Mouse (Mus musculus): ENCODE measurements around the gene Polr3h. TPM values are rescaled to one million over a fixed set of nuclear protein-coding genes. Genes with fewer than 3 reads are reported as not detected.

Polr3h gene
- polyA plus RNA-seq, 1 experiment from 2014 or later = 103 TPM

DNA sequence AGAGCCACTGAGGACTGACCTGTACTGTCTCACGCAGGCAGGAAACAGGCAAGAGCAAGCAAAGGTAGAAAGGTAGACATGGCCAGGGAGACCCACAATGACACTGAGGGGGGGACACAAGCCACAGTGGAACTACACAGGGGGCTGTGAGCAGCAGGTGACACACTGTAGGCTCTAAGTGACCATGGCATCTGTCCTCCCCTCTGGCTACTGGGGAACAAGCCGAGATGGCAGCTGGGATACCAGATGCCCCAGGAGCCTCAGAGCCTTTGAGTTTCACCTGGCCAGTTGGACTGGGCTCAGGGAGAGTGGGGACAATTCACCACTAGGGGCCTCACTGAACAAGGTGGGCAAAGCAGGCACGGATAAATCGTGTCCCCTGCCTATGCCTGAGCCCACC, 26.3 kb upstream of the Polr3h start:
- Histone ChIP-seq H3K27ac (ENCODE audit: low read length) (no peak overlapping the region), H3K4me1 (replicated peaks; ENCODE audit: control insufficient read depth, insufficient read depth, low read length) (peaks cover 5% of the 10 kb centered on the region; the same call in 1 of the 2 replicates), H3K4me2 (ENCODE audit: low read length) (no peak overlapping the region), H3K9ac (replicated peaks; ENCODE audit: low read depth, low read length) (no peak overlapping the region), H3K9me3 (ENCODE audit: control insufficient read depth, low read length) (no peaks in the 10 kb centered on the region), H3K36me3 (ENCODE audit: control insufficient read depth, insufficient read depth) (peaks cover 21% of the 10 kb centered on the region), H3K4me3 (replicated peaks; ENCODE audit: low read length) (no peak overlapping the region), H3K27me3 (replicated peaks; ENCODE audit: control insufficient read depth, insufficient read depth, low read length) (no peaks in the 10 kb centered on the region)
- WGBS = 84% methylated on average over 4 of the region's 4 CpGs
- no peak for ATAC-seq

DNA sequence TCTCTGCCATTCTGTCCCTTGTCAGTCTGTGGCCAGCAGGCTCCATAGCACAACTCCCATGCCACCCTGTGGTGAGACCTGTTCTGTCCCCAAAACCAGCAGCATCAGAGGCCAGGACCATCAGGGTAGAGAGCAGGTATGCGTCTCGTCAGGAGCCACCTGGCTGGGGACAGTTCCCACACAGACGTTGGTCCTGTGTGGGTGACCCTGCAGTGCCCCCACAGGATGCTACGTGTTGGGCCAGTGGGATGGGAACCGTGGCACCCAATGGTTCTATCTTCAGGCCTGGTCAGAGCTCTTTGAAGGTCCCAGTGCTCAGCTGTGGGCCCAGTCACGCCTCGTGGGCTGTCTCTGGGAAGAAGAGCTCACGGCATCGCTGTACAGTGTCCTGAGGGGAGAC, 25.1 kb upstream of the Polr3h start:
- 92% methylated on average over 9 of the region's 9 CpGs for WGBS
- peaks cover 27% of the 10 kb centered on the region for H3K36me3 ChIP-seq (ENCODE audit: control insufficient read depth, insufficient read depth)
- no peak for ATAC-seq
- H3K9me3 ChIP-seq (ENCODE audit: control insufficient read depth, low read length) = no peaks in the 10 kb centered on the region
- H3K4me1 ChIP-seq (replicated peaks; ENCODE audit: control insufficient read depth, insufficient read depth, low read length) = 0 out of 2 replicates have a peak, but pooled peaks cover under 1% of the 10 kb centered on the region
- H3K9ac ChIP-seq (replicated peaks; ENCODE audit: low read depth, low read length) = no peak overlapping the region
- H3K4me2 ChIP-seq (ENCODE audit: low read length) = no peak overlapping the region
- no peak overlapping the region for H3K27ac ChIP-seq (ENCODE audit: low read length)
- H3K27me3 ChIP-seq (replicated peaks; ENCODE audit: control insufficient read depth, insufficient read depth, low read length) = no peaks in the 10 kb centered on the region
- no peak overlapping the region for H3K4me3 ChIP-seq (replicated peaks; ENCODE audit: low read length)

DNA sequence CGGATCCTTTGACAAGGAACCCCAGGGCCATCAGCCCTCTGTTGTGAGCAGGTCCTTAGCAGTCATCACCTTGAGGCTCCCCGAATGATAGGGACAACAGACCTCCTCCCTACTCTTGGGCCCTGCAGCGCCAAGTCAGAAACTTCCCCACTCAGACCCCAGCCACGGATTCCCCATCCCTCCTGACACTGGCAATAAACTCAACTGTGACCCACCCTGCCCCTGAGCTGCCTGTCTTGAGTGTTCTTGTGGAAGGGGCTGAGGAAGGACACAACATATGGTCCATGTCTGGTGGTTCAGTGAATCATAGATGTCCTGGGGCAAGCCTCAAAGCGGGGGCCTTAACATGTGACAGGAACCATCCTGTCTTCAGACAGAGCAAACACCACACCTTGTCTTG, 24.7 kb upstream of the Polr3h start:
- no peak overlapping the region for H3K27ac ChIP-seq (ENCODE audit: low read length)
- no peak for ATAC-seq
- H3K9me3 ChIP-seq (ENCODE audit: control insufficient read depth, low read length) = no peaks in the 10 kb centered on the region
- peaks cover 27% of the 10 kb centered on the region for H3K36me3 ChIP-seq (ENCODE audit: control insufficient read depth, insufficient read depth)
- no peak overlapping the region for H3K4me2 ChIP-seq (ENCODE audit: low read length)
- H3K9ac ChIP-seq (replicated peaks; ENCODE audit: low read depth, low read length) = no peak overlapping the region
- no peaks in the 10 kb centered on the region for H3K27me3 ChIP-seq (replicated peaks; ENCODE audit: control insufficient read depth, insufficient read depth, low read length)
- WGBS = 87% methylated on average over 5 of the region's 5 CpGs
- no peaks in the 10 kb centered on the region for H3K4me1 ChIP-seq (replicated peaks; ENCODE audit: control insufficient read depth, insufficient read depth, low read length)
- no peak overlapping the region for H3K4me3 ChIP-seq (replicated peaks; ENCODE audit: low read length)

- WGBS = 78% methylated on average over 11 of the region's 11 CpGs
- Histone ChIP-seq H3K9ac (replicated peaks; ENCODE audit: low read depth, low read length) (no peak overlapping the region), H3K4me2 (ENCODE audit: low read length) (no peak overlapping the region), H3K27me3 (replicated peaks; ENCODE audit: control insufficient read depth, insufficient read depth, low read length) (no peaks in the 10 kb centered on the region), H3K4me1 (replicated peaks; ENCODE audit: control insufficient read depth, insufficient read depth, low read length) (no peaks in the 10 kb centered on the region), H3K9me3 (ENCODE audit: control insufficient read depth, low read length) (no peaks in the 10 kb centered on the region), H3K4me3 (replicated peaks; ENCODE audit: low read length) (no peak overlapping the region), H3K36me3 (ENCODE audit: control insufficient read depth, insufficient read depth) (peaks cover 27% of the 10 kb centered on the region), H3K27ac (ENCODE audit: low read length) (no peak overlapping the region)
- no peak for ATAC-seq
Observed at GRCm38 (mm10) chr15:81949476-81950131, 23.6 kb upstream of the Polr3h start.

DNA sequence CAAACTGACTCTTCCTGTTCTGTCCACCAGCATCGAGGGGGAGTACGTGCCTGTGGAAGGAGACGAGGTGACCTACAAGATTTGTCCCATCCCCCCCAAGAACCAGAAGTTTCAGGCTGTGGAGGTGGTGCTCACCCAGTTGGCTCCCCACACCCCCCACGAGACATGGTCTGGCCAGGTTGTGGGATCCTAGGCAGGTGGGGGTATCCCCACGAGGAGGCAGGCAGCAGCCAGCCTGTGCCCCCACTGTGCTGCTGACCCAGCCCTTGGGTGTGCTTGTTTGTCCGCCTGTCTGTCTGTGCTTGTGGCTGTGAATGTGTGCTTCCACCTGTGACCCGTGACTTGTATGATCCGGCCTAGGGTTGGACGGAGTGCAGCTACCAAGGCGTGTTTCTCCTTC, 23.0 kb upstream of the Polr3h start:
- WGBS = 91% methylated on average over 10 of the region's 10 CpGs
- Histone ChIP-seq H3K9ac (replicated peaks; ENCODE audit: low read depth, low read length) (no peak overlapping the region), H3K9me3 (ENCODE audit: control insufficient read depth, low read length) (no peaks in the 10 kb centered on the region), H3K4me3 (replicated peaks; ENCODE audit: low read length) (no peak overlapping the region), H3K27me3 (replicated peaks; ENCODE audit: control insufficient read depth, insufficient read depth, low read length) (no peaks in the 10 kb centered on the region), H3K4me2 (ENCODE audit: low read length) (no peak overlapping the region), H3K27ac (ENCODE audit: low read length) (no peak overlapping the region), H3K36me3 (ENCODE audit: control insufficient read depth, insufficient read depth) (peaks cover 25% of the 10 kb centered on the region), H3K4me1 (replicated peaks; ENCODE audit: control insufficient read depth, insufficient read depth, low read length) (no peaks in the 10 kb centered on the region)
- ATAC-seq = no peak

DNA sequence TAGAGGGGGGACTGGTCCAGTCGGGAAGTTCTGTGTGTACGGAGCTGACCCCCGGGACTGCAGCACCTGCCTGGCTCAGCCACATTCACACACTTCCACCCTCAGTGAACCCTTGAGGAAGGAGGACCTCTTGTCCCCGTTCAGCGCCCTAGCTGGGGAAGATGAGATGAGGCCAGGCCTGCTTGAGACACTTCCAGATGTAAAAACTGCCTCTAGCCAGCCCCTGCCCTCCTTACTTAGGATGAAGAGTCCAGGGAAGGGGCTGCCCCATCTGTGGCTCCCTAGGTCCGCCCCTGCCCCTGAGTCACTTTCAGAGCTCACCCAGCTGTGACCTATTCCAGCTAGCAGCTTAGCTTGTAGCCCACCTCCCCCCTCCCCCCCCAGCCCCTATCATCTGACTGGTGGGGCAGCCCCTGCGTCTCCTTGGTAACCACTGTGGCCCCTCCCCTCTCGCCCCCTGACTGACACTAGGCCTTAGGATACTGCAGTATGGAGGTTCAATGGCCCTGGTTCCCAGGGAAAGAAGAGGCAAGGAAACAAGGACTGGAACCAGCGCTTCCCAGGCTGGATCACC, 17.2 kb upstream of the Polr3h start:
- Histone ChIP-seq H3K9ac (replicated peaks; ENCODE audit: low read depth, low read length) (no peak overlapping the region), H3K9me3 (ENCODE audit: control insufficient read depth, low read length) (no peaks in the 10 kb centered on the region), H3K4me1 (replicated peaks; ENCODE audit: control insufficient read depth, insufficient read depth, low read length) (peaks cover 13% of the 10 kb centered on the region), H3K36me3 (ENCODE audit: control insufficient read depth, insufficient read depth) (peaks cover 8% of the 10 kb centered on the region), H3K27me3 (replicated peaks; ENCODE audit: control insufficient read depth, insufficient read depth, low read length) (no peaks in the 10 kb centered on the region), H3K27ac (ENCODE audit: low read length) (no peak overlapping the region), H3K4me2 (ENCODE audit: low read length) (no peak overlapping the region), H3K4me3 (replicated peaks; ENCODE audit: low read length) (no peak overlapping the region)
- 15% methylated on average over 9 of the region's 9 CpGs for WGBS
- ATAC-seq = no peak

DNA sequence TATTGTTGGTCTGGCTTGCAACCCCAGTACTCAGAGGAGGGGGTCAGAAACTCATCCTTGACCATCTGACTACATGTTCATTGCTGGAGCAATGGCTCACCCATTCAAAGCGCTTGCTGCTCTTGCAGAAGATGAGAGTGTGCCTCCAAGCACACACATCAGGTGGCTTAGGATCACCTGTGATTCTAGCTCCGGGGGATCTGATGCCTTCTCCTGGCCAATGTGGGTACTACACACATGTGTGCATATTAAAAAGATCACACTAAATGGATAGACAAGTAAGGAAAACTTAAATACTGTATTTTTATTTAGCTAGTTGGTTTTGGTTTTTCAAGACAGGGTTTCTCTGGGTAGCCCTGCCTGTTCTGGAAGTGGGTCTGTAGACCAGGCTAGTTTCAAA, 15.0 kb upstream of the Polr3h start:
- Histone ChIP-seq H3K27ac (ENCODE audit: low read length) (no peak overlapping the region), H3K4me2 (ENCODE audit: low read length) (no peak overlapping the region), H3K27me3 (replicated peaks; ENCODE audit: control insufficient read depth, insufficient read depth, low read length) (no peaks in the 10 kb centered on the region), H3K9me3 (ENCODE audit: control insufficient read depth, low read length) (no peaks in the 10 kb centered on the region), H3K4me1 (replicated peaks; ENCODE audit: control insufficient read depth, insufficient read depth, low read length) (peaks cover 35% of the 10 kb centered on the region), H3K36me3 (ENCODE audit: control insufficient read depth, insufficient read depth) (no peaks in the 10 kb centered on the region), H3K4me3 (replicated peaks; ENCODE audit: low read length) (no peak overlapping the region), H3K9ac (replicated peaks; ENCODE audit: low read depth, low read length) (no peak overlapping the region)
- ATAC-seq = no peak
- 96% methylated on average over 2 of the region's 2 CpGs for WGBS

DNA sequence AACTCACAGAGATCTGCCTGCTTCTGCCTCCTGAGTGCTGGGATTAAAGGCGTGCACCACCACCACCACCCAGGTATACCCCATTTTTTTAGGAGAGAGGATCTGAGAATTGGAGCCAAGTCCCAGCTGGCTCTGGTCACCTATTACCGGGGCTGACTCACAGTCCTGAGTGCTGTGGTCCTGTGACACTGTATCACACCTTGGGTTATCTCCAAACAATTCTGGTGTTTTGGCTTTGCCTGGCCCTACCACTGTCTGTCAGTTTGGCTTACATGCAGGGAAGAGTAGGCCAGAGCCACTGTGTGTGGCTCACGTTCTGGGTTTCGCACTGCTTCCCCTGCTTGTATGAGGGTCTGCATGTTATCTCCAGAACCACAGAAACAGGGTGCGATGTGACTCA, 14.2 kb upstream of the Polr3h start:
- H3K27me3 ChIP-seq (replicated peaks; ENCODE audit: control insufficient read depth, insufficient read depth, low read length) = no peaks in the 10 kb centered on the region
- no peak overlapping the region for H3K4me3 ChIP-seq (replicated peaks; ENCODE audit: low read length)
- no peak for ATAC-seq
- H3K4me2 ChIP-seq (ENCODE audit: low read length) = no peak overlapping the region
- H3K4me1 ChIP-seq (replicated peaks; ENCODE audit: control insufficient read depth, insufficient read depth, low read length) = peaks cover 35% of the 10 kb centered on the region
- no peak overlapping the region for H3K9ac ChIP-seq (replicated peaks; ENCODE audit: low read depth, low read length)
- H3K36me3 ChIP-seq (ENCODE audit: control insufficient read depth, insufficient read depth) = no peaks in the 10 kb centered on the region
- H3K9me3 ChIP-seq (ENCODE audit: control insufficient read depth, low read length) = no peaks in the 10 kb centered on the region
- no peak overlapping the region for H3K27ac ChIP-seq (ENCODE audit: low read length)
- 92% methylated on average over 5 of the region's 5 CpGs for WGBS

- Histone ChIP-seq H3K9me3 (ENCODE audit: control insufficient read depth, low read length) (no peaks in the 10 kb centered on the region), H3K27ac (ENCODE audit: low read length) (no peak overlapping the region), H3K4me3 (replicated peaks; ENCODE audit: low read length) (no peak overlapping the region), H3K4me1 (replicated peaks; ENCODE audit: control insufficient read depth, insufficient read depth, low read length) (peaks cover 35% of the 10 kb centered on the region), H3K36me3 (ENCODE audit: control insufficient read depth, insufficient read depth) (no peaks in the 10 kb centered on the region), H3K4me2 (ENCODE audit: low read length) (no peak overlapping the region), H3K9ac (replicated peaks; ENCODE audit: low read depth, low read length) (no peak overlapping the region), H3K27me3 (replicated peaks; ENCODE audit: control insufficient read depth, insufficient read depth, low read length) (no peaks in the 10 kb centered on the region)
- WGBS = 94% methylated on average over 4 of the region's 4 CpGs
- ATAC-seq = no peak
Observed at GRCm38 (mm10) chr15:81939774-81940173, 13.7 kb upstream of the Polr3h start.
